Mouse (Mus musculus) heart, embryonic 16.5 days (tissue): ENCODE measurements around the gene Cdca3. TPM values are rescaled to one million over a fixed set of nuclear protein-coding genes. Genes with fewer than 3 reads are reported as not detected.
"Not testable (repeated sequence)": the region's sequence is repeated elsewhere in the genome, so short reads cannot be mapped to it uniquely, and the experiment has no call there.

Experiments used
- ATAC-seq: fragments of 200-750 bp; cut with Nextera tagmentation; replicated peaks from 2 replicates; pipeline ENCODE4 v1.8.0; 2017; ENCODE audit warnings: moderate number of reproducible peaks; ENCODE audit not compliant: insufficient read depth, low FRiP score; ENCODE audit errors: extremely low read depth
- H3K27ac ChIP-seq: fragments of 300-500 bp; sonication (generic); 2 replicates; pipeline ENCODE4 v1.5.1; 2014; ENCODE audit warnings: mild to moderate bottlenecking, low read length, control low read depth, moderate library complexity
- H3K27me3 ChIP-seq: fragments of 300-500 bp; sonication (generic); 2 replicates; pipeline ENCODE4 v1.6.1; 2014; ENCODE audit warnings: low read length, mixed read lengths; ENCODE audit not compliant: control insufficient read depth, insufficient read depth
- H3K36me3 ChIP-seq: fragments of 300-500 bp; sonication (generic); 2 replicates; pipeline ENCODE4 v1.6.1; 2014; ENCODE audit not compliant: control insufficient read depth, insufficient read depth
- H3K4me1 ChIP-seq: fragments of 300-500 bp; sonication (generic); 2 replicates; pipeline ENCODE4 v1.6.1; 2014; ENCODE audit warnings: low read length, mixed read lengths; ENCODE audit not compliant: control insufficient read depth, insufficient read depth
- H3K4me2 ChIP-seq: fragments of 300-500 bp; sonication (generic); 2 replicates; pipeline ENCODE4 v1.6.1; 2014; ENCODE audit warnings: low read depth, mild to moderate bottlenecking, control low read depth, low read length
- H3K4me3 ChIP-seq: fragments of 300-500 bp; sonication (generic); 2 replicates; pipeline ENCODE4 v1.5.1; 2014; ENCODE audit warnings: mild to moderate bottlenecking, control low read depth, low read length
- H3K9ac ChIP-seq: fragments of 300-500 bp; sonication (generic); 2 replicates; pipeline ENCODE4 v1.6.1; 2014; ENCODE audit warnings: low read length, control low read depth
- H3K9me3 ChIP-seq: fragments of 300-500 bp; sonication (generic); replicated peaks from 2 replicates; pipeline ENCODE4 v1.6.1; 2016; ENCODE audit warnings: low read length; ENCODE audit not compliant: control insufficient read depth
- WGBS: fragments of 180-500 bp; shearing (Covaris S2); extraction: QIAGEN DNeasy Blood & Tissue Kit; methylation state at CpG from one replicate; pipeline ENCODE4 v1.1.7; 2014; 5-methylcytosine and 5-hydroxymethylcytosine counted together
- polyA plus RNA-seq: library from polyadenylated mRNA; unstranded; fragments of >200 nt; fragmentation: Nextera tagmentation; extraction: Ambion mirVana; gene quantifications from 2 replicates; pipeline ENCODE4 v1.2.1, GENCODE M21; 2015

Gene Cdca3
- polyA plus RNA-seq, 1 experiment from 2014 or later, result 126 TPM

GRCm38 (mm10) chr6:124820891-124821290 is 8.5 kb upstream of the Cdca3 start:
- ATAC-seq, result no peak
- no peak overlapping the region for H3K4me3 ChIP-seq
- H3K4me2 ChIP-seq, result no peak overlapping the region
- H3K36me3 ChIP-seq, result peaks cover 88% of the 10 kb centered on the region
- H3K9ac ChIP-seq, result no peak overlapping the region
- H3K9me3 ChIP-seq, result no peaks in the 10 kb centered on the region
- no peak overlapping the region for H3K27ac ChIP-seq
- no peaks in the 10 kb centered on the region for H3K4me1 ChIP-seq
- no peaks in the 10 kb centered on the region for H3K27me3 ChIP-seq
- WGBS, result 91% methylated on average over 5 of the region's 5 CpGs

- WGBS, result 74% methylated on average over 4 of the region's 4 CpGs
These were observed 7.3 kb upstream of the Cdca3 start for GRCm38 (mm10) chr6:124822049-124822448.

DNA sequence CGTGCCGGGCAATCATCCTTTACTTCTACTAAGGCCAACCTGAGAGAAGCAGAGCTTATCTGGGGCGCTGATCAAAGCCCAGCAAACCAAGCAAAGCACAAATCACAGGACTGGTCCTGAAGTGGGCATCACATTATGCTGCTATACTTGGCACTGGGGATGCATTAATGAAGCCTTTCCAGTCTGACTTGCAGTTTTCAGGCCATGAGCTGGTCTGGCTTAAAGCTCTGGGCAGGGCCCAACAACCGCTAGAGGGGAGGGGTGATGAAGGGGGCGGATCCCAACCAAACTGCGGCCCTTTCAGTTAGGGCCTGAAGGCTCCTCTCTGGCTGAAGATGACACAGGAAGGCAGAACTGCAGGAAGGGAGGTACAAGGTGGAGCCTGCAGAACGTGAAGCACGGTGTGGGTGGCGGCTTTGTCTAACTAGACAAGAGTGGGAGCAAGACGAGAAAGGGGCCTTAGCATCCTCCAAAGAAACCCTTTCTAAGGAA is 1.2 kb upstream of the Cdca3 start:
- H3K27ac ChIP-seq, result peak overlapping the region; percentile 61
- H3K36me3 ChIP-seq, result peaks cover 37% of the 10 kb centered on the region
- peak overlapping the region; percentile 72 for H3K9ac ChIP-seq
- H3K4me2 ChIP-seq, result peak overlapping the region; percentile 95
- ATAC-seq, result no peak
- H3K4me3 ChIP-seq, result peak overlapping the region; percentile 80
- WGBS, result 21% methylated on average over 10 of the region's 10 CpGs
- no peaks in the 10 kb centered on the region for H3K9me3 ChIP-seq
- no peaks in the 10 kb centered on the region for H3K27me3 ChIP-seq
- H3K4me1 ChIP-seq, result peaks cover 20% of the 10 kb centered on the region

More at GRCm38 (mm10) chr6:124822049-124822448, 7.3 kb upstream of the Cdca3 start:
- ATAC-seq, result no peak
- Histone ChIP-seq H3K4me3 (no peak overlapping the region), H3K36me3 (peaks cover 83% of the 10 kb centered on the region), H3K4me1 (no peaks in the 10 kb centered on the region), H3K27me3 (no peaks in the 10 kb centered on the region), H3K9ac (no peak overlapping the region), H3K27ac (peak overlapping the region; percentile 56), H3K9me3 (no peaks in the 10 kb centered on the region), H3K4me2 (no peak overlapping the region)

DNA sequence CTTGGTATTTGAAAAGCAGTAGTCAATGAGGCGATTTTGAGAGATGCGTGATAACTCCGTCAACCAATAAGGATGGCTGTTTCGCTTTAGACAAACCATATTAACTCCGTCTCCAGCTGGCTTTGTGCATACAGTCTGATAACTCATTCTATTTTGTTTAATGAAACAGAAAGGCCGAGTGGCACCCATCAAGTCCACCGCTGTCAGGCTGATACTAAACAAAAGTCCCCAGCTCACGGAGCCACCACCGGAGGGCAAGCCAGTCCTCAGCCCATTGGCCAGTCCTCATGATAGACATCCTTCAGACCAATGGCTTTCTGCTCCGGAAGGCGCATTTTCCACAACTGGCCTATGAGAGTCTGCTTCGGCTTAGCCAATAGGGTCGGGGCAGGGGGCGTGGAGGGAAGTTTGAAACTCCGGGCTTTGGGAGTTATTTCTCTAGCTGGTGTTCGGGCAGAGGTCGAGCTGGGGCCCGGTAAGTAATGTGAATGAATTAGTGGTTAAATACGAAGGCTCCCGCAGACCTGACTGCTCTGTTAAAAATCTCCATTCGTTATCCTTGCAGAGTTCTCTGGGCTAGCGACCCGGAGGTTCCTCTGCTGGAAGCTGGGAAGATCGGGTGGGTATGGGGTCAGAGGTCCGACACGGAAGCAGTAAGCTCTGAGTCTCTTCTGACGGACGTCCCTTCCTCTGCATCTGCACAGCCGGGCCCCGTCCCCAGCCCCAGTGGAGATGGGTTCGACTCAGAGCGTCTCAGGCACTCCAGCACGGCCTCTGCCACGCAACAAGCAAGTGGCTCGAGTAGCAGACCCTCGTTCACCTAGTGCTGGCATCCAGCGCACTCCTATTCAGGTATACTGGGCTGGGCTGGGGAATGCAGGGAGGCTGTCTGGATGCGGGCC is 703 bp downstream of the Cdca3 start:
- under 1% methylated on average over 38 of the region's 38 CpGs for WGBS
- H3K36me3 ChIP-seq, result peaks cover 24% of the 10 kb centered on the region; the same call in 1 of the 2 replicates
- peak; percentile 84 for ATAC-seq
- H3K4me3 ChIP-seq, result peak overlapping the region; percentile 80
- no peaks in the 10 kb centered on the region for H3K27me3 ChIP-seq
- H3K4me2 ChIP-seq, result peak overlapping the region; percentile 92
- H3K9me3 ChIP-seq, result no peaks in the 10 kb centered on the region
- peak overlapping the region; percentile 83 for H3K9ac ChIP-seq
- peak overlapping the region; percentile 98 for H3K27ac ChIP-seq
- H3K4me1 ChIP-seq, result peaks cover 20% of the 10 kb centered on the region

DNA sequence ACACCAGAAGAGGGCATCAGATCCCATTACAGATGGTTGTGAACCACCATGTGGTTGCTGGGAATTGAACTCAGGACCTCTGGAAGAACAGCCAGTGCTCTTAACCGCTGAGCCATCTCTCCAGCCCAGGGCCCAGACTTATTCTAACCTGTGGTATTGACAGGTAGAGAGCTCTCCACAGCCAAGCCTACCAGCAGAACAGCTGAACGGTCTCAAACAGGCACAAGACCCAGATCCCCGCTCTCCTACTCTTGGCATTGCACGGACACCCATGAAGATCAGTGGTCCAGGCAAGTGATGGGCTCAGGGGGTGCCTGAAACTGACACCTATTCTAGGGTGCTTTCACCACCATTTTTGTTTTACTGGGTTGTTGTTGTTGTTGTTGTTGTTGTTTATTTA is 1.9 kb downstream of the Cdca3 start:
- H3K9ac ChIP-seq, H3K9me3 ChIP-seq, H3K27ac ChIP-seq, H3K27me3 ChIP-seq, ATAC-seq: not testable (repeated sequence)
- Histone ChIP-seq H3K4me3 (peak overlapping the region; percentile 15), H3K4me2 (peak overlapping the region; percentile 92), H3K4me1 (peaks cover 21% of the 10 kb centered on the region), H3K36me3 (peaks cover 14% of the 10 kb centered on the region; the same call in 1 of the 2 replicates)
- 94% methylated on average over 4 of the region's 4 CpGs for WGBS

DNA sequence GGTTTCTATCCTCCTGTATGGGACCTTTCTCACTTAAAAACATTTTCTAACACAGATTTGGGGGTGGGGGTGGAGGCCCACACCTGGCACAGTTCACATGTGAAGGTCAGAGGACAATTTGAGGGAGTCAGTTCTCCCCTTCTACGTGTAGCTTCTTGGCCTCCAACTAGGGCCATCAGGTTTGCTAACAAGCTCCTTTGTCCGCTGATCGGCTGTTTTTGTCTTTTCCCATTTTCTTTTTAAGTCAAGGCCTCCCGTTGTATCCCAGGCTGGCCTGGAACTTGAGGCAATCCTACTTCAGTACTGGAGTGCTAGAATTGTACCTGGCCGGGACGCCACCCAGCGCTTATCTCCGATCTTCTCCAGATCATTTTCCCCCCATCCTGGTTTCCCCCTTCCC is 2.3 kb downstream of the Cdca3 start:
- no peak for ATAC-seq
- Histone ChIP-seq H3K4me2 (no peak overlapping the region), H3K4me3 (no peak overlapping the region), H3K9ac (no peak overlapping the region), H3K27me3 (no peaks in the 10 kb centered on the region), H3K4me1 (peaks cover 23% of the 10 kb centered on the region), H3K27ac (no peak overlapping the region), H3K36me3 (peaks cover 13% of the 10 kb centered on the region; the same call in 1 of the 2 replicates), H3K9me3 (no peaks in the 10 kb centered on the region)
- WGBS, result 96% methylated on average over 8 of the region's 8 CpGs

GRCm38 (mm10) chr6:124834512-124835081 is 5.2 kb downstream of the Cdca3 start:
- no peak overlapping the region for H3K27ac ChIP-seq
- H3K9me3 ChIP-seq, result no peaks in the 10 kb centered on the region
- H3K9ac ChIP-seq, result no peak overlapping the region
- H3K4me3 ChIP-seq, result no peak overlapping the region
- WGBS, result 78% methylated on average over 6 of the region's 6 CpGs
- peaks cover 13% of the 10 kb centered on the region; the same call in 1 of the 2 replicates for H3K36me3 ChIP-seq
- ATAC-seq, result no peak
- no peaks in the 10 kb centered on the region for H3K27me3 ChIP-seq
- no peak overlapping the region for H3K4me2 ChIP-seq
- peaks cover 15% of the 10 kb centered on the region for H3K4me1 ChIP-seq

GRCm38 (mm10) chr6:124835531-124835930 is 6.2 kb downstream of the Cdca3 start:
- Histone ChIP-seq H3K4me2 (no peak overlapping the region), H3K27me3 (no peaks in the 10 kb centered on the region), H3K9ac (no peak overlapping the region), H3K9me3 (no peaks in the 10 kb centered on the region), H3K4me3 (no peak overlapping the region), H3K36me3 (peaks cover 13% of the 10 kb centered on the region; the same call in 1 of the 2 replicates), H3K4me1 (peaks cover 22% of the 10 kb centered on the region), H3K27ac (no peak overlapping the region)
- ATAC-seq, result no peak
- WGBS, result 59% methylated on average over 10 of the region's 10 CpGs

- Histone ChIP-seq H3K27ac (no peak overlapping the region), H3K36me3 (peaks cover 15% of the 10 kb centered on the region; the same call in 1 of the 2 replicates), H3K27me3 (no peaks in the 10 kb centered on the region), H3K4me1 (peaks cover 18% of the 10 kb centered on the region), H3K9ac (0 out of 2 replicates have a peak overlapping the region, but pooled peaks have one; percentile 10), H3K4me2 (no peak overlapping the region), H3K4me3 (no peak overlapping the region), H3K9me3 (no peaks in the 10 kb centered on the region)
- WGBS, result 63% methylated on average over 7 of the region's 7 CpGs
- ATAC-seq, result no peak
These were observed 7.1 kb downstream of the Cdca3 start for GRCm38 (mm10) chr6:124836411-124836810.
